Mouse (Mus musculus) embryonic facial prominence, embryonic 10.5 days (tissue): ENCODE measurements around the gene Slc25a39. TPM values are rescaled to one million over a fixed set of nuclear protein-coding genes. Genes with fewer than 3 reads are reported as not detected.
A peak's percentile ranks its signal among the peaks of the same experiment; 100 is the strongest.

Experiments
- DNase-seq: peaks from one replicate; pipeline ENCODE4 v3.0.0-alpha.2; 2017; ENCODE audit warnings: low spot score
- H3K27ac ChIP-seq: fragments of 300-500 bp; sonication (generic); replicated peaks from 2 replicates; pipeline ENCODE4 v1.5.1; 2016; ENCODE audit warnings: mild to moderate bottlenecking
- H3K27me3 ChIP-seq: fragments of 300-500 bp; sonication (generic); replicated peaks from 2 replicates; pipeline ENCODE4 v1.6.1; 2016; ENCODE audit warnings: low read depth, mild to moderate bottlenecking; ENCODE audit not compliant: poor library complexity, severe bottlenecking
- H3K36me3 ChIP-seq: fragments of 300-500 bp; sonication (generic); replicated peaks from 2 replicates; pipeline ENCODE4 v1.6.1; 2016; ENCODE audit warnings: mild to moderate bottlenecking, moderate library complexity
- H3K4me1 ChIP-seq: fragments of 300-500 bp; sonication (generic); 2 replicates; pipeline ENCODE4 v1.6.1; 2016
- H3K4me3 ChIP-seq: fragments of 300-500 bp; sonication (generic); 2 replicates; pipeline ENCODE4 v1.5.1; 2016; ENCODE audit warnings: mild to moderate bottlenecking, moderate library complexity
- H3K9me3 ChIP-seq: fragments of 300-500 bp; sonication (generic); 2 replicates; pipeline ENCODE4 v1.6.1; 2016; ENCODE audit warnings: mild to moderate bottlenecking
- WGBS: fragments of 180-500 bp; shearing (Covaris S2); methylation state at CpG from one replicate; pipeline ENCODE4 v1.1.7; 2016; 5-methylcytosine and 5-hydroxymethylcytosine counted together
- polyA plus RNA-seq: library from polyadenylated mRNA; unstranded; fragments of >200 nt; fragmentation: Nextera tagmentation; extraction: Ambion mirVana; gene quantifications from 2 replicates; pipeline ENCODE4 v1.2.1, GENCODE M21; 2016

Gene Slc25a39
- polyA plus RNA-seq, 1 experiment from 2014 or later: 229 TPM

DNA sequence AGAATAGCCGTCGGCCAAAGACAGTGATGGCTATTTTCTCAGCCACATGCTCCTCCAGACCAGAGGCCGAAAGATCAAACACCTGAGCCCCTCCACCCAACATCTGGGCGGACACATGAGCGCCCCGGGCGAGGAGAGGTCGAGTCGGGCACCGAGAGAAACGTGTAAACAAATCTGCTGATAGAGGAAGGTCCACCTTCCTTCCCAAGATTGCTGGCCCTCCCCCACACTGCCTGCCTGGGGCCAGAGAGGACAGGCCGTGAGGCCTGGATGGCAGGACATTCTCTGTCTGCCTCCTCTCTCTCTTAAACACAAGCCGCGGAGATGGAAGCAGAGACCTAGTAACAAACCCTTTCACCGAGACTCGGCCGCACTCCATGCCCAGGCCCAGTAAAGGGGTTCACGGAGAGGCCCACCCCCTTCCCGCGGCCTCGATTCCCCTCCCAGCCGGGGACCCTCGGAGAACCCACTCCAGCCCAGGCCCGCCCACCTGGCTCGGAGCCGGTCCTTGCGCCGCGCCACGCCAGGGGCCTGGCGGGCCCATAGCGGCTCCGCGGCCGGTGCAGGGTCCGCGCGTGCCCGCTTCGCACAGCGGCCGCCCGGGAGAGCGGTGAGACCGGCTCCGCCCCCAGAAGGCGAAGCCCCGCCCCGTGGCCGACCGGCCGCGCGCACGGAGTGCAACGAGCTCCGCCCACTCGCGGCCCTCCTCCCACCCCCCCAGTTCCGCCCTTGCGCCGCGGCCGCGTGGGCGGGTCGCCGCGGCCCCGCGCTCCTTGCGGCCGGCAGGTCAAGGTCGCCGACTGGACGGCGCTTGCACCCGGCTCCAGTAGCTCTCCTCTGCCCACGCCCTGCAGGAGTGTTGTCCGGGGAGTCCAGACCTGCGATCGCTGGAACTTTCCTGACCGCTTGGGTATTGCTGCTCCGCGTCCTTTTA is 579 bp downstream of the Slc25a39 start:
- Histone ChIP-seq H3K4me1 (peaks cover 59% of the 10 kb centered on the region), H3K36me3 (peaks cover 33% of the 10 kb centered on the region), H3K27ac (peak overlapping the region; percentile 95), H3K9me3 (no peaks in the 10 kb centered on the region), H3K4me3 (peak overlapping the region; percentile 92), H3K27me3 (peaks cover 17% of the 10 kb centered on the region)
- WGBS: under 1% methylated on average over 85 of the region's 85 CpGs
- peak; percentile 95 for DNase-seq

DNA sequence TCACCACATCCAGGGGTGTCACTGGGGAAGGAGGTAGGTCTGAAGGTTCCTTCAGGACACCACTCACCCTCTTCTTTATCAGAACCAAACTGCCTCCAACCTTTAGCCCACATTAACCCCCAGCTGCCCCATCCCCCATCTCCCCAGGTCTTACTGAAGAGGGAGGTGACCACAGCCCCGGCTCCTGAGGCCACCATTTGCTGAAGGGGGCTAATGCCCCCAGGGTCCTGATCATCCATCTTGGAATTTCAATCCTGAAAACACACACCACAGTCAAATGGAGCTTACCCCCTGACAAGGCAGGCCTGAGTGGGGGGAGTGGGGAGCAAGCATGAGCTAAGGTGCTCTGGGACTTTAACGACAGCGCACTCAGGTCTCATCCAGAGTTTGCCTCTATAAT is 1.3 kb downstream of the Slc25a39 start:
- WGBS: 15% methylated on average over 3 of the region's 3 CpGs
- peaks cover 24% of the 10 kb centered on the region for H3K27me3 ChIP-seq
- no peak for DNase-seq
- H3K9me3 ChIP-seq: no peaks in the 10 kb centered on the region
- H3K4me3 ChIP-seq: peak overlapping the region; percentile 92
- H3K4me1 ChIP-seq: peaks cover 61% of the 10 kb centered on the region
- peaks cover 39% of the 10 kb centered on the region for H3K36me3 ChIP-seq
- H3K27ac ChIP-seq: peak overlapping the region; percentile 95

DNA sequence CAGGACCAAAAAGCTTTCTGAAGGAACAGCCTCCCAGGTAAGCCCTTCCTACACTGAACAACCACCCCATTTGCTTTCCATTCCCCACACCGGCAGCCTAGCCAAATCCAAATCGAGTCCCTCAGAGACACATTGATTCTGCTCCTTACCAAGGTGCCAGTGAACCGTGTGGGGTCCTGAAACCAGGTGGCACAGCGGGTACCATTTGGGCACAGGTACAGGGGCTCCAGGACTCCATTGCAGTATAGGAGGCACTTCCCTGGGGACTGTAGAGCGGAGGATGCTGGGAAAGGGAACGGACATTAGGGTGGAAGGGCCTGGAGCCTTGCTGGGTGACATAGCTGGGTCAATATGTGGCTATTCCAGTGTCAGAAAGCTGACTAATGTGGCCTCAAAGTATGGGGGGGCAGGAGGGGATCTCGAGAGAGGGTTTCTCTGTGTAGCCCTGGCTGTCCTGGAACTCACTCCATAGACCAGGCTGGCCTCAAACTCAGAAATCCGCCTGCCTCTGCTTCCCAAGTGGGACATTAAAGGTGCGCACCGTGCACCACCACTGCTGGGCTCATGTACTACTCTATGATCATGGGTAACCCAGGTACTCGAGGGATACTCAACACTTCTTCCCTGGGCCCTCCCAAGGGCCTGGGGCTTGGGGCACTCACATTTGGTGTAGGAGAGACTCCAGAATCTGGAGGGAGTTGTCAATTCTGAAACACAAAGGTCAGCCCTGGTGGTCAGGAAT is 2.0 kb downstream of the Slc25a39 start:
- Histone ChIP-seq H3K27ac (peak overlapping the region; percentile 95; the same call in 1 of the 2 replicates), H3K4me3 (peak overlapping the region; percentile 92)

DNA sequence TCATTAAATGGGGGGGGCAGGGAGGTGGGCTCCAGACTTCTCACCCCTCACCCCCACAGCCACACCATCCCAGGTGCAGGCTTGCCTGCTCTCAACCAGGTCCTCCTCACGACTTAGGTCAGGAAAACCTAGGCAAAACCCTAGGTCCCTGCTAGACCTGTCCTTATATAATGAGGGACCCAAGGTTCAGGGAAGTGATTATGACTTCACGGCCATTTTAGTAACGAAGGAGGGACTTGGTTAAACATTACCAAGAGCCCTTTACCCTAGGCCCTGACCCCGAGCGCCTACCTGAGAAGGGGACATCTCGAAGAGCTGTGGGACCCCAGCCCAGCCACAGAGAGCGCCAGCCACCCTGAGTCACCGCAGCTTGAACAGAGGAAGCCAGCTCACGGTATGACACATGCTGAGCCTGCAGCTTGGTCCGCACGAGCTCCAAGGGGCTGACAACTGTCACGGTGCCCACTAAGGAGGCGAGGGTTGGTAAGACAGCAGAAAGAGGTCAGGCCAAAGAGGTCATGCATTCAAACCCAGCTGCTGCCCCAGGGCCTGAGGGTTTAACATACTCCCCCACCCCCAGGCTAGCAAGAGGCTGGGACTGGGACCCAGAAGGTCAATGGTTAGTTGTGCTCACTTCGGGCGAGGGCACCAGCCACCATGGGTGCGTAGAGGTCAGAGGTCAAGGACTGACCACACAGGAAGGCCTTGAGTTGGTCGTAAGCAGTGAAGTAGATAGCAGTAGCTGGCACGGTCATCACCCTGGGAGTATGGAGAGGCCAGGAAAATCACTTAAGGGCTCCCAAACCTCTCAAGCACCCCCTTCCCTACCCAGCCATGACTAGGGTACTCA is 3.4 kb downstream of the Slc25a39 start:
- H3K4me3 ChIP-seq: peak overlapping the region; percentile 18; the same call in 1 of the 2 replicates
- H3K27ac ChIP-seq: no peak overlapping the region
- no peak for DNase-seq
- H3K36me3 ChIP-seq: peaks cover 39% of the 10 kb centered on the region
- WGBS: 79% methylated on average over 18 of the region's 18 CpGs
- no peaks in the 10 kb centered on the region for H3K9me3 ChIP-seq
- peaks cover 45% of the 10 kb centered on the region for H3K27me3 ChIP-seq
- H3K4me1 ChIP-seq: peaks cover 69% of the 10 kb centered on the region

More for the DNA sequence above, 2.0 kb downstream of the Slc25a39 start:
- H3K36me3 ChIP-seq: peaks cover 39% of the 10 kb centered on the region
- 87% methylated on average over 11 of the region's 11 CpGs for WGBS
- H3K27me3 ChIP-seq: peaks cover 31% of the 10 kb centered on the region
- H3K9me3 ChIP-seq: no peaks in the 10 kb centered on the region
- no peak for DNase-seq
- peaks cover 59% of the 10 kb centered on the region for H3K4me1 ChIP-seq

DNA sequence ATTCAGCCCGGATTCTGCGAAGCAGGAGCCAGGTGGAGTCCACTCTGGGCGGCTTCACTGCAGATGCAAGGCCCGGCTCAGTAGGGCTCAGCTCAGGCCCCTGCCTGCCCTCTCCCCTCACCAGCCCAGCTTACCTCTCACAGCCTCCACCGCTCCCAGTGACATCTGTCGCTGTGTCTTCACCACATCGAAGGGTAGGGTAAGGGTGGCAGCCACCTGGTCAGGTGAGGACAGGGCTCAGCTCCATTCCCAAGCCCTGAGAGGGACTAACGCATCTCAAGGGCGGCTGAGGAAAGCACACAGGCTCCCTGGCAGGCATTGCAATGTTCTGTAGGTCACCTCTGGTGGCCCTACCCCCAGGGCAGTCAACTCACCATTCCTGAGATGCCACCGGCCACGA is 4.1 kb downstream of the Slc25a39 start:
- H3K36me3 ChIP-seq: peaks cover 39% of the 10 kb centered on the region
- WGBS: 94% methylated on average over 11 of the region's 11 CpGs
- H3K4me1 ChIP-seq: peaks cover 68% of the 10 kb centered on the region

DNA sequence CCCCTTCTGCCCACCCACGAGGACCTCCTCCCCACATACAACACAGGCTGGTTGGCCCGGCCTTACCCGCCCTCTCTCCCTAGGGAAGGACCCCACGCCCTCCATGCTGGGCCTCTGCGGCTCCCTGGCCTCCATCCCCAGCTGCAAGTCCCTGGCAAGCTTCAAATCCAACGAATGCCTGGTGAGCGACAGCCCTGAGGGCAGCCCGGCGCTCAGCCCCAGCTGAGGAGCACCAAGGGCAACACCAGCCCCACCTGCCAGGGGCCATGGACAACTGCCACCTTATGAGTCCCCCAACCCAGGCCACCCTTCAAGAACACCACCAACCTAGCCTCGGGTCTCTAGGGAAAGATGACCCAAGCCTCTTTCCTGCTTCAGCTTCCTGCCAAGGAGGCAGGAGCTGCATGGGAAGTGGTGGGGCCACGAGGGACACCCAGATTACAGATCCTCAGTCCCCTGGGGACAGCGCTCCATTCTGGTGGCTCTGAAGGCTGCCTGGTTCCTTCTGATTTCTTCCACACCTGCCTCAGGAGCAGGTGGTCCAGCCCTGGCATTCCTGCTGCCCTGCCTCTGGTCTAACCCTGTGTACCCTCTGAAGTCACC is 5.7 kb downstream of the Slc25a39 start:
- H3K9me3 ChIP-seq: no peaks in the 10 kb centered on the region
- H3K4me1 ChIP-seq: peaks cover 63% of the 10 kb centered on the region
- DNase-seq: no peak
- no peak overlapping the region for H3K27ac ChIP-seq
- H3K27me3 ChIP-seq: peaks cover 68% of the 10 kb centered on the region
- 52% methylated on average over 12 of the region's 12 CpGs for WGBS
- peaks cover 39% of the 10 kb centered on the region for H3K36me3 ChIP-seq
- H3K4me3 ChIP-seq: no peak overlapping the region

More for the DNA sequence above, 4.1 kb downstream of the Slc25a39 start:
- Histone ChIP-seq H3K27ac (no peak overlapping the region), H3K27me3 (peaks cover 52% of the 10 kb centered on the region), H3K4me3 (peak overlapping the region; percentile 6; the same call in 1 of the 2 replicates), H3K9me3 (no peaks in the 10 kb centered on the region)
- no peak for DNase-seq

DNA sequence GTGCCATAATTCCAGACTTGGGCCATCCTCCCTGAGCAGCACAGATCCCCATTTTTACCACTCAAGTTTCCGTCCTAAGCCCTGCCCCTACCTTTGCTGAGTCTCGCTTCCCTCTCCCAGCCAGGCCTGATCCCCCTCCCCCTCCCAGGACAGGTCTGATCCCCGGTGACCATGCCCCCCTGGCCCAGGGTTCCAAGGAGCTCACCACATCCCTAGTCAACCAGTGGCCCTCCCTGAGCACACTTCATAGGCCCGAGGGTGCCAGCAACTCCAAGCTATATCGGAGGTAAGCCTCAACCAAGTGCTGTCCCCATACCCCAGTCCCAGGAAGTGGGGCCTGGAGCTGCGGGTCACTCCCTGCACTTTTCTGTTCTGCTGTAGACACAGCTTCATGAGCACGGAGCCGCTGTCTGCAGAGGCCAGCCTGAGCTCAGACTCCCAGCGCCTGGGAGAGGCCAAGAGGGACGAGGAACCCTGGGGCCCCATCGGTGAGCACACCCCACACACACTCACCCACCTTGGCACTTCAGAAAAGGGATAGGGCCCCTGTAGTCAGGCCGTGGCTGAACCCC is 7.1 kb downstream of the Slc25a39 start:
- WGBS: 22% methylated on average over 12 of the region's 12 CpGs
- Histone ChIP-seq H3K4me3 (0 out of 2 replicates have a peak overlapping the region, but pooled peaks have one; percentile 19), H3K36me3 (peaks cover 37% of the 10 kb centered on the region), H3K9me3 (no peaks in the 10 kb centered on the region), H3K4me1 (peaks cover 56% of the 10 kb centered on the region), H3K27me3 (peaks cover 82% of the 10 kb centered on the region), H3K27ac (no peak overlapping the region)
- DNase-seq: no peak

DNA sequence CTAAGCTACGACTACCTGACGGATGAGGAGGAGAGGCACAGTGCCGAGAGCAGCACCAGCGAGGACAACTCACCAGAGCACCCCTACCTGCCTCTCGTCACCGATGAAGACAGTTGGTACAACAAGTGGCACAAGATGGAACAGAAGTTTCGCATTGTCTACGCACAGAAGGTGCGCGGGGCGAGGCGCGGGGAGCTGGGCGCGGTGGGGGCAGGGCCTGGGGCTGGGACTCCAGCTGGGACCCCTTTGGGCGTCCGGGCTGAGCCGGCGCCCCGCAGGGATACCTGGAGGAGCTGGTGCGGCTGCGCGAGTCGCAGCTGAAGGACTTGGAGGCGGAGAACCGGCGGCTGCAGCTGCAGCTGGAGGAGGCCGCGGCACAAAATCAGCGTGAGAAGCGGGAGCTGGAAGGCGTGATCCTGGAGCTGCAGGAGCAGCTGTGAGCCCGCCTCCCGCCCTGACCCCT is 8.1 kb downstream of the Slc25a39 start:
- Histone ChIP-seq H3K9me3 (no peaks in the 10 kb centered on the region), H3K4me1 (peaks cover 55% of the 10 kb centered on the region), H3K4me3 (peak overlapping the region; percentile 53), H3K36me3 (peaks cover 31% of the 10 kb centered on the region), H3K27ac (no peak overlapping the region), H3K27me3 (peaks cover 92% of the 10 kb centered on the region)
- 1% methylated on average over 34 of the region's 34 CpGs for WGBS
- peak; percentile 53 for DNase-seq

DNA sequence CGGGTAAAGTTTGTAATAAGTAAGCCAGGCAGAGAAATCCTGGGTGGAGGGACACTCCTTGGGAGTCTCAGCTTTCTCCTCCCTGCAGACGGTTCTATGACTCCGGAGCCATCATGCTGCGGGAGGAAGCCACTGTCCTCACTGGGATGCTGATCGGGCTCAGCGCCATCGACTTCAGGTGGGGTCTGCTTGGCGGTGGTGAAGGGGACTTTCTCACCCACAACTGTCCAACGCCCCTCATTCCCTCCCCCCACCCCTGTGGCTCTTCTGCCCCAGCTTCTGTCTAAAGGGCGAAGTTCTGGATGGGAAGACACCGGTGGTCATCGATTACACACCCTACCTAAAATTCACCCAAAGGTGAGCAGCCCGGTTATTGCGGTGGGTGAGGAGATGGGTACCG is 8.6 kb downstream of the Slc25a39 start:
- peaks cover 97% of the 10 kb centered on the region for H3K27me3 ChIP-seq
- no peak for DNase-seq
- WGBS: 14% methylated on average over 15 of the region's 15 CpGs

DNA sequence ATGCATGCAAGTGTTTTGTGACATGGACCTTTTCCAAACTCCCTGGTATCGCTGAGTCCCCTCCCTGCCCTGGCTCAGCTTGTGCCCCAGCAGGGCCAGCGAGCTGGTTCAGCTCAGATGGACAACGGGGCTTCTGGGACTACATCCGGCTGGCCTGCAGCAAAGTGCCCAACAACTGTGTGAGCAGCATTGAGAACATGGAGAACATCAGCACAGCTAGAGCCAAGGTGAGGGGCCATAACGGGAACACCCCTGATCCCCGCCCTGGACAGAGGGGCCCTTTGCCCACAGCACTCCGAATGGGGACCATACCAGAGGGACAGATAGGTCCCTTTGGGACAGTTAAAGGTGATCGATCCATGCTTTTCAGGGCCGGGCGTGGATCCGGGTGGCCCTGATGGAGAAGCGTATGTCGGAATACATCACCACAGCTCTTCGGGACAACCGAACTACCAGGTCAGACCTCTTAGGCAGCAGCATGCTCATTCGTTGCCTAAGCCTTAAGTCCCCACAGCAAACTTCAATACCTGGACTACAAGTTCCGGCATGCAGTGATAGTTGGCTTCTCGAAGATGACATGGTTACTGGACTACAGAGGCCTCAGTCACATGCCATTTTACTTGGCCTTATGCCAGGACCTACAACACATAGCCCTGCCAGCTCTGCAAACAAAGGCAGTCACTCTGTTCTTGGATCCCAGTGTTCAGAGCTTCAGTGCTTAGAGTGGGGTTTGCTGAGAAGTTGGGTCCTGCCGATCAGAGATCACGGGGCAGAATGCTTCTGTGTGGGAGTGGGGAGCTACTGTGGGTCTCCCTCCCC is 9.5 kb downstream of the Slc25a39 start:
- Histone ChIP-seq H3K4me1 (peaks cover 65% of the 10 kb centered on the region), H3K36me3 (peaks cover 17% of the 10 kb centered on the region), H3K9me3 (no peaks in the 10 kb centered on the region), H3K27ac (no peak overlapping the region), H3K4me3 (no peak overlapping the region), H3K27me3 (peaks cover 96% of the 10 kb centered on the region)
- DNase-seq: no peak
- WGBS: 80% methylated on average over 20 of the region's 20 CpGs

More for the DNA sequence above, 8.6 kb downstream of the Slc25a39 start:
- no peak overlapping the region for H3K27ac ChIP-seq
- peak overlapping the region; percentile 53 for H3K4me3 ChIP-seq
- H3K36me3 ChIP-seq: peaks cover 26% of the 10 kb centered on the region
- H3K4me1 ChIP-seq: peaks cover 56% of the 10 kb centered on the region
- no peaks in the 10 kb centered on the region for H3K9me3 ChIP-seq
